Mouse (Mus musculus) skeletal muscle tissue, adult 2 months (tissue): ENCODE results near the gene Lrmp.

ENCODE experiments used
- DNase-seq: peaks from one replicate; pipeline ENCODE4 v3.0.0-alpha.2; 2012; ENCODE audit warnings: low read depth, low spot score

The Lrmp gene

GRCm38 (mm10) chr6:145202432-145203125 is 87.1 kb downstream of the Lrmp start:
- no peak for DNase-seq

GRCm38 (mm10) chr6:145204440-145204839 is 89.0 kb downstream of the Lrmp start:
- no peak for DNase-seq

GRCm38 (mm10) chr6:145205142-145205541 is 89.7 kb downstream of the Lrmp start:
- no peak for DNase-seq

GRCm38 (mm10) chr6:145210056-145210680 is 94.7 kb downstream of the Lrmp start:
- peak; percentile 23 for DNase-seq

GRCm38 (mm10) chr6:145210816-145211338 is 95.4 kb downstream of the Lrmp start, which contains the start of the genes Casc1 and Etfrf1:
TSS of gene Casc1 (minus strand) at chr6:145211005.
TSS of gene Etfrf1 (plus strand) at chr6:145211134.
- peak; percentile 100 for DNase-seq

- DNase-seq = no peak
Measured at GRCm38 (mm10) chr6:145211376-145212305, 96.2 kb downstream of the Lrmp start.

GRCm38 (mm10) chr6:145213916-145214315 is 98.5 kb downstream of the Lrmp start:
- DNase-seq = no peak

- no peak for DNase-seq
Measured at GRCm38 (mm10) chr6:145215826-145216225, 100.4 kb downstream of the Lrmp start.

GRCm38 (mm10) chr6:145224246-145224645 is 108.8 kb downstream of the Lrmp start:
- DNase-seq = no peak
